Mouse (Mus musculus) G1E (cell line): ENCODE measurements around the gene Rasa3.

Experiments used
- CTCF ChIP-seq: IDR thresholded peaks from 2 replicates; pipeline ENCODE4 v1.5.1; 2012; ENCODE audit warnings: low read depth, low read length, inconsistent platforms, mixed read lengths
- GATA1 ChIP-seq: IDR thresholded peaks from 2 replicates; pipeline ENCODE4 v1.6.1; 2012; ENCODE audit warnings: borderline replicate concordance, low read length, inconsistent platforms, mixed read lengths
- GATA2 ChIP-seq: IDR thresholded peaks from 2 replicates; pipeline ENCODE4 v1.6.1; 2012; ENCODE audit warnings: low read depth, low read length, inconsistent platforms, borderline replicate concordance
- POLR2AphosphoS5 ChIP-seq: IDR thresholded peaks from 2 replicates; pipeline ENCODE4 v1.6.1; 2012; ENCODE audit warnings: low read depth, low read length, inconsistent platforms; ENCODE audit not compliant: insufficient replicate concordance
- TAL1 ChIP-seq: conservative IDR thresholded peaks from 2 replicates; pipeline ENCODE4 v1.6.1; 2012; ENCODE audit warnings: low read depth, low read length, inconsistent platforms, mixed read lengths

DNA sequence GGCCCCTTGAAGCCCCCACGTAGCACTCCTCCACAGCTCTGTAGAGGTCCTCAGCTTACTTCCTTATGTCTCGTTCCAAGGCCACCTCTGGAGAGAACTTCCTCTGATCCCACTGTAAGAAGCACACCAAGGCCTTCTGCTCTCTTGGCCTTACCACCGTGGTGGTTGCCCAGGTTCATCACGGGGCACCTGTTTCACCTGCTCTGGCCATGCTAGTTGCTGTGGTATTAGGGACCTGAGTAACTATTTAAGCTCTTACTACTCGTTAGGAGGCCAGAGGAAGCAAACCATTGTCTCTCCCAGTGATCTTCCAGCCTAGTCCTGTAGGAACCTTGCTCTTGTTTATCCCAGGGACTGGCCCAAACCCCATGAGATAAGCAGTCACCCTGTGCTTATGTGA is 29.5 kb upstream of the Rasa3 start:
- TF ChIP-seq TAL1 = no peak
- TF ChIP-seq GATA2 = no peak
- TF ChIP-seq CTCF = no peak
- TF ChIP-seq GATA1 = no peak
- no peak for TF ChIP-seq POLR2AphosphoS5
